Mouse (Mus musculus): ENCODE results near the gene Hist1h2bh. TPM values are rescaled to one million over a fixed set of nuclear protein-coding genes. Genes with fewer than 3 reads are reported as not detected.
A peak's percentile ranks its signal among the peaks of the same experiment; 100 is the strongest.
"Not testable (repeated sequence)": the region's sequence is repeated elsewhere in the genome, so short reads cannot be mapped to it uniquely, and the experiment has no call there.

Hist1h2bh gene
- 0.22 TPM in 1 of 2 replicates, not detected in the other for polyA plus RNA-seq (2014; fragmentation: Nextera tagmentation; extraction: Ambion mirVana)

- H3K9me3 ChIP-seq (ENCODE audit: control insufficient read depth, low read length); H3K4me1 ChIP-seq (replicated peaks; ENCODE audit: control insufficient read depth, insufficient read depth, low read length); H3K36me3 ChIP-seq (replicated peaks; ENCODE audit: control insufficient read depth, insufficient read depth); H3K27me3 ChIP-seq (ENCODE audit: control insufficient read depth, insufficient read depth, low read length): not testable (repeated sequence)
- peak; percentile 79 for DNase-seq (ENCODE audit: low spot score)
- under 1% methylated on average over 24 of the region's 42 CpGs for WGBS
- Histone ChIP-seq H3K9ac (peak within 1 kb of the TSS; percentile 56), H3K27ac (peak within 1 kb of the TSS; percentile 86; the same call in 1 of the 2 replicates), H3K4me3 (replicated peaks; ENCODE audit: low read length) (peak within 1 kb of the TSS; percentile 44), H3K4me2 (replicated peaks) (peak within 1 kb of the TSS; percentile 82)
- ATAC-seq (ENCODE audit: low FRiP score), result peak; percentile 91
Observed at GRCm38 (mm10) chr13:23542999-23543607, at the start of gene Hist1h2bh. TSS of gene Hist1h2bh (minus strand) at chr13:23543392.

GRCm38 (mm10) chr13:23592614-23593013 is 49.4 kb upstream of the Hist1h2bh start:
- Histone ChIP-seq H3K9me3 (ENCODE audit: control insufficient read depth, low read length) (no peaks in the 10 kb centered on the region), H3K27ac (no peak overlapping the region), H3K9ac (no peak overlapping the region), H3K27me3 (ENCODE audit: control insufficient read depth, insufficient read depth, low read length) (no peaks in the 10 kb centered on the region), H3K4me1 (replicated peaks; ENCODE audit: control insufficient read depth, insufficient read depth, low read length) (no peaks in the 10 kb centered on the region), H3K36me3 (replicated peaks; ENCODE audit: control insufficient read depth, insufficient read depth) (no peaks in the 10 kb centered on the region), H3K4me2 (replicated peaks) (no peak overlapping the region), H3K4me3 (replicated peaks; ENCODE audit: low read length) (no peak overlapping the region)
- WGBS, result 83% methylated on average over 7 of the region's 7 CpGs
- no peak for DNase-seq (ENCODE audit: low spot score)
- ATAC-seq (ENCODE audit: low FRiP score), result no peak

- not testable (repeated sequence) for H3K9me3 ChIP-seq (ENCODE audit: control insufficient read depth, low read length); DNase-seq (ENCODE audit: low spot score); H3K27ac ChIP-seq; ATAC-seq (ENCODE audit: low FRiP score); H3K27me3 ChIP-seq (ENCODE audit: control insufficient read depth, insufficient read depth, low read length); H3K9ac ChIP-seq; H3K4me1 ChIP-seq (replicated peaks; ENCODE audit: control insufficient read depth, insufficient read depth, low read length); H3K4me3 ChIP-seq (replicated peaks; ENCODE audit: low read length); H3K4me2 ChIP-seq (replicated peaks); H3K36me3 ChIP-seq (replicated peaks; ENCODE audit: control insufficient read depth, insufficient read depth)
- WGBS, result 92% methylated on average over 7 of the region's 7 CpGs
Observed at GRCm38 (mm10) chr13:23591886-23592285, 48.7 kb upstream of the Hist1h2bh start.

GRCm38 (mm10) chr13:23591206-23591605 is 48.0 kb upstream of the Hist1h2bh start:
- no peak overlapping the region for H3K9ac ChIP-seq
- H3K4me1 ChIP-seq (replicated peaks; ENCODE audit: control insufficient read depth, insufficient read depth, low read length), result peaks cover 10% of the 10 kb centered on the region
- no peaks in the 10 kb centered on the region for H3K36me3 ChIP-seq (replicated peaks; ENCODE audit: control insufficient read depth, insufficient read depth)
- DNase-seq (ENCODE audit: low spot score) (no peak), ATAC-seq (ENCODE audit: low FRiP score) (no peak)
- no peak overlapping the region for H3K27ac ChIP-seq
- no peaks in the 10 kb centered on the region for H3K27me3 ChIP-seq (ENCODE audit: control insufficient read depth, insufficient read depth, low read length)
- no peak overlapping the region for H3K4me2 ChIP-seq (replicated peaks)
- no peaks in the 10 kb centered on the region for H3K9me3 ChIP-seq (ENCODE audit: control insufficient read depth, low read length)
- no peak overlapping the region for H3K4me3 ChIP-seq (replicated peaks; ENCODE audit: low read length)
- 94% methylated on average over 7 of the region's 7 CpGs for WGBS

- Histone ChIP-seq H3K36me3 (replicated peaks; ENCODE audit: control insufficient read depth, insufficient read depth) (no peaks in the 10 kb centered on the region), H3K27me3 (ENCODE audit: control insufficient read depth, insufficient read depth, low read length) (no peaks in the 10 kb centered on the region), H3K9ac (peak overlapping the region; percentile 52), H3K9me3 (ENCODE audit: control insufficient read depth, low read length) (no peaks in the 10 kb centered on the region), H3K27ac (0 out of 2 replicates have a peak overlapping the region, but pooled peaks have one; percentile 81), H3K4me3 (replicated peaks; ENCODE audit: low read length) (0 out of 2 replicates have a peak overlapping the region, but pooled peaks have one; percentile 47), H3K4me2 (replicated peaks) (peak overlapping the region; percentile 95), H3K4me1 (replicated peaks; ENCODE audit: control insufficient read depth, insufficient read depth, low read length) (peaks cover 34% of the 10 kb centered on the region)
- ATAC-seq (ENCODE audit: low FRiP score) (no peak), DNase-seq (ENCODE audit: low spot score) (no peak)
- WGBS, result 9% methylated on average over 1 of the region's 1 CpGs
Observed at GRCm38 (mm10) chr13:23586940-23587225, 43.7 kb upstream of the Hist1h2bh start.

GRCm38 (mm10) chr13:23586099-23586939 is 43.1 kb upstream of the Hist1h2bh start:
- peak overlapping the region; percentile 95 for H3K27ac ChIP-seq
- H3K27me3 ChIP-seq (ENCODE audit: control insufficient read depth, insufficient read depth, low read length), result no peaks in the 10 kb centered on the region
- peak overlapping the region; percentile 95 for H3K4me2 ChIP-seq (replicated peaks)
- no peak for ATAC-seq (ENCODE audit: low FRiP score)
- WGBS, result 1% methylated on average over 22 of the region's 22 CpGs
- peak overlapping the region; percentile 47 for H3K4me3 ChIP-seq (replicated peaks; ENCODE audit: low read length)
- no peak for DNase-seq (ENCODE audit: low spot score)
- peaks cover 36% of the 10 kb centered on the region for H3K4me1 ChIP-seq (replicated peaks; ENCODE audit: control insufficient read depth, insufficient read depth, low read length)
- no peaks in the 10 kb centered on the region for H3K36me3 ChIP-seq (replicated peaks; ENCODE audit: control insufficient read depth, insufficient read depth)
- H3K9ac ChIP-seq, result peak overlapping the region; percentile 52
- H3K9me3 ChIP-seq (ENCODE audit: control insufficient read depth, low read length), result no peaks in the 10 kb centered on the region

- not testable (repeated sequence) for H3K27me3 ChIP-seq (ENCODE audit: control insufficient read depth, insufficient read depth, low read length); H3K9me3 ChIP-seq (ENCODE audit: control insufficient read depth, low read length); H3K36me3 ChIP-seq (replicated peaks; ENCODE audit: control insufficient read depth, insufficient read depth)
- DNase-seq (ENCODE audit: low spot score) (peak; percentile 91), ATAC-seq (ENCODE audit: low FRiP score) (peak; percentile 91)
- Histone ChIP-seq H3K27ac (peak overlapping the region; percentile 95), H3K4me2 (replicated peaks) (peak overlapping the region; percentile 95), H3K4me1 (replicated peaks; ENCODE audit: control insufficient read depth, insufficient read depth, low read length) (peaks cover 36% of the 10 kb centered on the region), H3K9ac (peak overlapping the region; percentile 82), H3K4me3 (replicated peaks; ENCODE audit: low read length) (peak overlapping the region; percentile 47)
- WGBS, result under 1% methylated on average over 28 of the region's 36 CpGs
Observed at GRCm38 (mm10) chr13:23585442-23586098, 42.4 kb upstream of the Hist1h2bh start.

GRCm38 (mm10) chr13:23585029-23585441 is 41.8 kb upstream of the Hist1h2bh start:
- WGBS, result under 1% methylated on average over 21 of the region's 21 CpGs
- H3K27me3 ChIP-seq (ENCODE audit: control insufficient read depth, insufficient read depth, low read length), result no peaks in the 10 kb centered on the region
- H3K9me3 ChIP-seq (ENCODE audit: control insufficient read depth, low read length), result no peaks in the 10 kb centered on the region
- H3K36me3 ChIP-seq (replicated peaks; ENCODE audit: control insufficient read depth, insufficient read depth), result no peaks in the 10 kb centered on the region
- H3K27ac ChIP-seq, result peak overlapping the region; percentile 95
- ATAC-seq (ENCODE audit: low FRiP score) (no peak), DNase-seq (ENCODE audit: low spot score) (peak; percentile 76)
- H3K9ac ChIP-seq, result peak overlapping the region; percentile 82
- H3K4me2 ChIP-seq (replicated peaks), result peak overlapping the region; percentile 95
- H3K4me3 ChIP-seq (replicated peaks; ENCODE audit: low read length), result peak overlapping the region; percentile 47
- peaks cover 36% of the 10 kb centered on the region for H3K4me1 ChIP-seq (replicated peaks; ENCODE audit: control insufficient read depth, insufficient read depth, low read length)

- Histone ChIP-seq H3K4me2 (replicated peaks) (peak overlapping the region; percentile 95), H3K27me3 (ENCODE audit: control insufficient read depth, insufficient read depth, low read length) (no peaks in the 10 kb centered on the region), H3K4me1 (replicated peaks; ENCODE audit: control insufficient read depth, insufficient read depth, low read length) (peaks cover 36% of the 10 kb centered on the region), H3K9ac (peak overlapping the region; percentile 82), H3K9me3 (ENCODE audit: control insufficient read depth, low read length) (no peaks in the 10 kb centered on the region), H3K27ac (peak overlapping the region; percentile 95), H3K4me3 (replicated peaks; ENCODE audit: low read length) (peak overlapping the region; percentile 47), H3K36me3 (replicated peaks; ENCODE audit: control insufficient read depth, insufficient read depth) (no peaks in the 10 kb centered on the region)
- DNase-seq (ENCODE audit: low spot score) (no peak), ATAC-seq (ENCODE audit: low FRiP score) (no peak)
Observed at GRCm38 (mm10) chr13:23584331-23584730, 41.1 kb upstream of the Hist1h2bh start.
